Mouse (Mus musculus): ENCODE data around the gene Mccc1.

DNA sequence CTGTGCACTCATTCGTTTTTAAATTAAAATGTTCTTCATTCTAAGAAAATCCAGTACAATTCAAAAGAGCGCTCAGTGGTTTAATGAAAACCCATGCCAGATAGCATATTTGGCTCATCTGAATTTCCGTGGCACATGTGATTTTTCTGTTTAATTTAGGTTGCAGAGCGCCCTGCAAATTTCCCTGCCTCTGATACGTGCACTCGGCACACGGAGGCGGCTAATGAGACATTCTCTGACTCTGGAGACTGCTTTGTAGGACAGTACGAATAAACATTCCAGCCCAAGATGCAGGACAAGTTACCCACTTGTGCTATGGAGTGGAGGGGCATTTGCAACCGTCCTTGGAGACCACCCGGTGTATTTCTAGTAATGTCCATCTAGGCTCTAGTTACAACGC, 29.3 kb downstream of the Mccc1 start:
- TF ChIP-seq CTCF (IDR thresholded peaks at IDR 0.05; ENCODE audit: borderline replicate concordance, insufficient read depth, low read depth, low read length) (no peak), POLR2A (IDR thresholded peaks at IDR 0.05; ENCODE audit: borderline replicate concordance, insufficient read depth, low read length) (no peak)
